Mouse (Mus musculus) E14TG2a.4 (cell line): ENCODE measurements around the gene Obscn.
A peak's percentile ranks its signal among the peaks of the same experiment; 100 is the strongest.

Experiments
- H3K27me3 ChIP-seq: 2 replicates; pipeline ENCODE4 v1.6.1; 2014; ENCODE audit warnings: low read length, control low read depth; ENCODE audit not compliant: insufficient read depth
- H3K36me3 ChIP-seq: 2 replicates; pipeline ENCODE4 v1.6.1; 2014; ENCODE audit warnings: low read length, control low read depth; ENCODE audit not compliant: insufficient read depth
- H3K4me1 ChIP-seq: replicated peaks from 2 replicates; pipeline ENCODE4 v1.6.1; 2014; ENCODE audit warnings: low read depth, low read length, control low read depth
- H3K4me3 ChIP-seq: replicated peaks from 2 replicates; pipeline ENCODE4 v1.5.1; 2014; ENCODE audit warnings: mild to moderate bottlenecking, low read length
- H3K9me3 ChIP-seq: 2 replicates; pipeline ENCODE4 v1.6.1; 2014; ENCODE audit warnings: low read length, control low read depth
- CTCF ChIP-seq: conservative IDR thresholded peaks from 2 replicates; pipeline ENCODE4 v1.5.1; 2014; ENCODE audit warnings: low read length
- NANOG ChIP-seq: IDR thresholded peaks from 2 replicates; pipeline ENCODE4 v1.6.1; 2014; ENCODE audit warnings: borderline replicate concordance, low read length, mixed read lengths
- POU5F1 ChIP-seq: IDR thresholded peaks from 2 replicates; pipeline ENCODE4 v1.6.1; 2014; ENCODE audit warnings: low read length, borderline replicate concordance

The Obscn gene

DNA sequence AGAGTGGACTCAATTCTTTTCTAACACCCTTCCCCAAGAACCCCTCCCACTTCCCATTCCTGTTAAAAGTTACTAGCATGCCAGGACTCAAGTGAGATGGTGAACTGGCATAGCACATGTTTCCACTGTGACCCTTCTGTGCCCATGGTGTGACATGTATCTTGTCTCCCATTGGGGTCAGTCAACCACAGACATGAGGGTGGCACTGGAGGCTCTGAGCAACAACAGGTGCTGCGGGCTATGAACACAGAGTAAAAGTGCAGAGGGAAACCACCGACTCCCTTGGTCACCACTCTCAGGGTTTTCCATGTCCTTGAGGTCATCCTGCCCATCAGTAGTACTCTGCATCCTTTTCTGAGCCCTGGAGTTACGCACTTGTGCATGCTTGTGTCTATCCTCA lies 164.4 kb downstream of the Obscn start:
- H3K27me3 ChIP-seq, result no peaks in the 10 kb centered on the region
- H3K36me3 ChIP-seq, result peaks cover 21% of the 10 kb centered on the region
- H3K9me3 ChIP-seq, result no peaks in the 10 kb centered on the region
- no peak overlapping the region for H3K4me3 ChIP-seq
- peaks cover 64% of the 10 kb centered on the region for H3K4me1 ChIP-seq
- TF ChIP-seq POU5F1 (no peak), NANOG (no peak), CTCF (no peak)

DNA sequence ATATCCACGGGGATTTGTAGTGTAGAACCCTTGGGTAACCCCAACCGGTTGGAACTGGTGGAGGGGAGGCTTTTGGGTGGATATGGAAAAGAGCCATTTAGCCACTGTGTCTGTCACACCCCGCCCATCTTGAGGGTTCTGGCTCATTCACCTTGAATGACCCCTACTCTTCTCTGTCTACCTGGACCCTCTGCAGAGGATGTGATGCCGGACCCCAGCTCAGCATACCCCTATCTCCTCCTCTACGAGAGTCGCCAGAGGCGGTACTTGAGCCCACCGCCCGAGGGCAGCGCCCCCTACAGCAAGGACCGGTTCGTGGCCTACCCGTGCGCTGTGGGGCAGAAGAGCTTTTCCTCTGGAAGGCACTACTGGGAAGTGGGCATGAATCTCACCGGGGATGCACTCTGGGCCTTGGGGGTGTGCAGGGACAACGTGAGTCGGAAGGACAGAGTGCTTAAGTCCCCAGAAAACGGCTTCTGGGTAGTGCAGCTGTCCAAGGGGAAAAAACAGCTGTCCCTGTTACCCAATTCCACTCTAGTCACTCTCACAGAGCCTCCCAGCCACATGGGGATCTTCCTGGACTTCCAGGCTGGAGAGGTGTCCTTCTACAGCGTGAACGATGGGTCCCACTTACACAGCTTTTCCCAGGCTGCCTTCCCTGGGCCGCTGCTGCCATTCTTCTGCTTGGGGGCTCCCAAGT lies 165.2 kb downstream of the Obscn start:
- peaks cover 20% of the 10 kb centered on the region for H3K36me3 ChIP-seq
- no peak for TF ChIP-seq POU5F1
- peak; percentile 49 for TF ChIP-seq CTCF
- TF ChIP-seq NANOG, result no peak
- no peaks in the 10 kb centered on the region for H3K27me3 ChIP-seq
- peak overlapping the region; percentile 32; the same call in 1 of the 2 replicates for H3K4me3 ChIP-seq
- no peaks in the 10 kb centered on the region for H3K9me3 ChIP-seq
- H3K4me1 ChIP-seq, result peaks cover 69% of the 10 kb centered on the region

- Histone ChIP-seq H3K4me1 (peaks cover 69% of the 10 kb centered on the region), H3K36me3 (peaks cover 10% of the 10 kb centered on the region), H3K27me3 (peaks cover 1% of the 10 kb centered on the region; the same call in 1 of the 2 replicates), H3K4me3 (peak overlapping the region; percentile 8; the same call in 1 of the 2 replicates), H3K9me3 (no peaks in the 10 kb centered on the region)
- TF ChIP-seq NANOG, result no peak
- TF ChIP-seq POU5F1, result no peak
- TF ChIP-seq CTCF, result no peak
Measured at GRCm38 (mm10) chr11:58969659-58970058, 166.5 kb downstream of the Obscn start.

DNA sequence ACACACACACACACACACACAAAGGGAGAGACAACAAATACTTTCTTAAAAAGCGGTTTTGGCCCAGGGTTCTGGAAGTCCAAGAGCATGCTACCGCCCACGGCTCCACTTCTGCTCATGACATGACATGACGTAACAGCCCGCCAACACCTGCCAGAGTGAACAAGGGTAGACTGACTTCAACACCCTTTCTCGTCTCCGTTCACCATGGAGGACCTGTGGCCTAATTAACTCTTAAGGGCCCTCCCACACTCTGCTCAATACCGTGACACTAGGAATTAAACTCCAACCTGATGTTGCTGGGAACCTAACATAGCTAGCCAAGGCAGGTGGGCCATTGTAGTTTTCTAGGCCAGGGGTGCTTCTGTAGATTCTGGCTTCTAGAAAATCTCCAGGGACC lies 167.2 kb downstream of the Obscn start:
- H3K36me3 ChIP-seq, result peaks cover 8% of the 10 kb centered on the region
- H3K9me3 ChIP-seq, result no peaks in the 10 kb centered on the region
- TF ChIP-seq POU5F1, result no peak
- no peak for TF ChIP-seq CTCF
- TF ChIP-seq NANOG, result no peak
- peaks cover 6% of the 10 kb centered on the region for H3K27me3 ChIP-seq
- H3K4me1 ChIP-seq, result peaks cover 69% of the 10 kb centered on the region
- H3K4me3 ChIP-seq, result no peak overlapping the region

DNA sequence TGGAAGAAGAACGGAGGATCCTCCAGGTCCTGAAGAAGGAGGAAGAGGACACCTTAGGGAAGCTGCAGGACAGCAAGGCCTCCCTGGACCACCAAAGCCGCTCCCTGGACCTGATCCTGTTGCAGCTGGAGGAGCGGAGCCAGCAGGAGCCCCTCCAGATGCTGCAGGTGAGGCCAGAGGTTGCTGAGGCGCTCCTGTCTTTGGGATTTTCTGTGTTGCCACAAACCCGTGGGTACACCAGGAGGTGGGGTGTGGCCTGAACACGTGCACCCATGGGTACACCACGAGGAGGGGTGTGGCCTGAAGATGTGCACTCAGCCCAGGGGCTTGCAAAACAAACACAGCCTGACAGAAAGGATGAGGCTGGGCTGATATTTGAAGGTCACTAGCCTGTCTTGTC lies 167.7 kb downstream of the Obscn start:
- no peak overlapping the region for H3K4me3 ChIP-seq
- TF ChIP-seq CTCF (no peak), NANOG (no peak), POU5F1 (no peak)
- H3K27me3 ChIP-seq, result peaks cover 11% of the 10 kb centered on the region
- no peaks in the 10 kb centered on the region for H3K9me3 ChIP-seq
- H3K4me1 ChIP-seq, result peaks cover 69% of the 10 kb centered on the region
- H3K36me3 ChIP-seq, result peaks cover 8% of the 10 kb centered on the region

DNA sequence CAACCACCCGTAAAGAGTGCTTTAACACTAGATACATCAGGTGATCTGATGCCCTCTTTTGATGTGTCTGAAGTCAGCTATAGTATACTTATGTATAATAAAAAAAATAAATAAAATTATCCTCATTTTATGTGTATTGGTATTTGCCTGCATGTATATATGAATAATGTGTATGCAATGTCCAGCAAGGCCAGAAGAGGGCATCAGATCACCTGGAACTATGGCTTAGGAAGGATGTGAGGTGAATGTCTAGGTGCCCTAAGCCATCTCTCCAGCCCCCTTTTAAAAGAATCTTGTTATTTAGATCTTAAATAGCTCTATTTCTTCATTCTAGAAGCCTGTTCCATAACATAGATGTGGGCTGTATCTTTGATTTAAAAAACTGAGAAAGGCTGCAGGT lies 168.9 kb downstream of the Obscn start:
- peaks cover 4% of the 10 kb centered on the region for H3K36me3 ChIP-seq
- H3K9me3 ChIP-seq, result no peaks in the 10 kb centered on the region
- H3K4me1 ChIP-seq, result peaks cover 73% of the 10 kb centered on the region
- TF ChIP-seq POU5F1, result no peak
- TF ChIP-seq CTCF, result peak; percentile 43
- peaks cover 23% of the 10 kb centered on the region for H3K27me3 ChIP-seq
- no peak overlapping the region for H3K4me3 ChIP-seq

DNA sequence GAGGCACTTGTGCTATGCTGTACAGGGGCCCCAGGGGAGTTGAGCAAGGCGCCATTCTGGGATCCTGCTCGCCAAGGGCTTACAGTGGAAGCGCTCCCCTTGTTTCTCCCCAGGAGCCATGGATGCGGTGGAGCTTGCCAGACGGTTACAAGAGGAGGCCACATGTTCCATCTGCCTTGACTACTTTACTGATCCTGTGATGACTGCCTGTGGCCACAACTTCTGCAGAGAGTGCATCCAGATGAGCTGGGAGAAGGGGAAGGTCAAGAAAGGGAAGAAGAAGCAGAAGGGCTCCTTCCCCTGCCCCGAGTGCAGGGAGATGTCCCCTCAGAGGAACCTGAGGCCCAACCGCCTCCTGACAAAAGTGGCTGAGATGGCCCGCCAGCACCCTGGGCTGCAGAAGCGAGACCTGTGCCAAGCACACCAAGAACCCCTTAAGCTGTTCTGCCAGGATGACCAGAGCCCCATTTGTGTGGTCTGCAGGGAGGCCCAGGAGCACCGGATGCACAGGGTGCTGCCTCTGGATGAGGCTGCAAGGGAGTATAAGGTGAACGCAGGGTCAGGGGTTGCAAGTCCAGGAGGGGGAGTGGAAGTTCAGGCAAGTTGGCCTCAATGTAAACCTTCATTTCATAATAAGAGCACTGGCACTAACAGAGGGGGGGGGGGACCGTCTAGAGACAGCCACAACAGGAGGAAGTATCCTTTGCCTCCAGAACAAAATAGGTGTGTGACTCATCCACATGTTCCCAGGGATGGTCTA lies 171.0 kb downstream of the Obscn start:
- Histone ChIP-seq H3K36me3 (no peaks in the 10 kb centered on the region), H3K27me3 (peaks cover 42% of the 10 kb centered on the region), H3K4me1 (peaks cover 60% of the 10 kb centered on the region), H3K4me3 (peak overlapping the region; percentile 53), H3K9me3 (peaks cover 7% of the 10 kb centered on the region)
- TF ChIP-seq CTCF (no peak), NANOG (no peak)

DNA sequence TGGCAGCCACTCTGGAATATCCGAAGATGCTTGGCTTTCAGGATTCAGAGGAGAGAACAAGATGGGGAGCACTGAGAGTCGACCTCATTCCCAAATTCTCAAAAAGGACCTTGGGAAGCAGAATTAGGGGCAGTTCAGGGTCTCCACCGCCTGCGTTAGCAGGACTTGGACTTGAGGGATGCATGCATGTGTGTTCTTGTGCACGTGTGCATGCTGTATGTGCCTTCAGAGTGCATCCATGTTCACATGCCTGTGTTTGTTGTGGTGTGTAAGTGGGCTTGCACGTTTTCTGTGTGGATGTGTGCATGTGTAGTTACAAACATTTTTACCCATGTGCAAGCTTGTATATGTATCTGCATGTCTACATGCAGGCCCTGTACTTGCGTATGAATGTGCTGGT lies 172.0 kb downstream of the Obscn start:
- Histone ChIP-seq H3K4me3 (no peak overlapping the region), H3K4me1 (peaks cover 58% of the 10 kb centered on the region), H3K36me3 (no peaks in the 10 kb centered on the region), H3K27me3 (peaks cover 50% of the 10 kb centered on the region), H3K9me3 (peaks cover 7% of the 10 kb centered on the region)
- no peak for TF ChIP-seq NANOG
- no peak for TF ChIP-seq POU5F1
- no peak for TF ChIP-seq CTCF

DNA sequence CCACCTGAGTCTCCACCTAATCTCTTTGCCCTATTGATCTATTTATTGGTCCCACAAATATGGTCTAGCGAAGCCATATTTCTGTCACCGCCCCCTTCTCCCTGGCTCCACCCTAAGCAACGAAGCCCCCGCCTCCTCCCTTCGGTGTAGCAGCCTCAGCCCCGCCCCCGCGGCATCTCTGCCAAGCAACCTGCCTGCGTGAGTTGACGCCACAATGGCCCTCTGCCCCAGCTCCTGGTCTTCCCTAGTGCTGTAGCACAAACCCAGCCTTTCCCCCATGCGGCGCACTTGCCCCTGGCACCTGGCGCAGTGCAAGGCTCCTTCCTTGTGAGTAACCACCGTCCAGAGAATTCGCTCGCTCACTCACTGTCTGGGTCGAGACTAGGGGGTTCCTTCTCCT lies 172.7 kb downstream of the Obscn start:
- peaks cover 56% of the 10 kb centered on the region for H3K27me3 ChIP-seq

More for the DNA sequence above, 172.7 kb downstream of the Obscn start:
- Histone ChIP-seq H3K4me1 (peaks cover 52% of the 10 kb centered on the region), H3K9me3 (peaks cover 7% of the 10 kb centered on the region), H3K36me3 (no peaks in the 10 kb centered on the region), H3K4me3 (peak overlapping the region; percentile 23; the same call in 1 of the 2 replicates)
- TF ChIP-seq CTCF (no peak), POU5F1 (no peak), NANOG (no peak)
